Mouse (Mus musculus): ENCODE measurements around the gene Sp7. TPM values are rescaled to one million over a fixed set of nuclear protein-coding genes. Genes with fewer than 3 reads are reported as not detected.

Gene Sp7
- polyA plus RNA-seq, 1 experiment = 0.24 TPM

DNA sequence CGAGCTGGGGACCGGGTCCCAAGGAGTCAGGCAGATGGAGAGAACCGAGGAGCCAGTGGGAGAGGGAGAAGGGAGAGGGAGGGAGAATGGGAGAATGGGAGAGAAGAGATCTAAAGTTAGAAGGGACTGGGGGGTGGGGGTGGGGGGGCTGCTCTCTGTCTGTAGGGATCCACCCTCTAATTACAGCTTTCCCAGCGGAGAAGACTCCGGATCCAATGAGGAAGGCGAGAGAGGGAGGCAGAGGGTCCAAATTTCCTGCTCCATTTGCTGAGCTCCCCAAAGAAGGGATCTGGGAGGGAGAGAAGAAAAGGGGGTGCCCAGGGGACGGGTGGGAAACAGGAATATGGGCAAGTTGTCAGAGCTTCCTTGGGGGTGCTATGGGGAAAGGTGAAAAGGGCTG is 744 bp downstream of the Sp7 start:
- H3ac ChIP-seq (ENCODE audit: control insufficient read depth, insufficient read length) = no peak overlapping the region
- TF ChIP-seq E2F4 (IDR thresholded peaks at IDR 0.05; ENCODE audit: insufficient read depth) (no peak), REST (IDR thresholded peaks at IDR 0.05; ENCODE audit: insufficient read depth, insufficient read length) (no peak), MAX (IDR thresholded peaks at IDR 0.05; ENCODE audit: low read depth) (no peak), USF1 (IDR thresholded peaks at IDR 0.05; ENCODE audit: low read depth) (no peak), MYOG (IDR thresholded peaks at IDR 0.05; ENCODE audit: control insufficient read depth in 1 of 3, insufficient read depth in 1 of 3, insufficient read length in 2 of 3, low read depth in 2 of 3) (no peak), POLR2A (IDR thresholded peaks at IDR 0.05; ENCODE audit: insufficient read length, low read depth) (no peak)
- no peaks in the 10 kb centered on the region for H3K36me3 ChIP-seq (ENCODE audit: control insufficient read depth, insufficient read depth)
- no peaks in the 10 kb centered on the region for H3K27me3 ChIP-seq (ENCODE audit: control insufficient read depth, insufficient read depth, insufficient read length)
- peak overlapping the region; percentile 52 for H3K4me2 ChIP-seq (ENCODE audit: low read depth)
- no peak overlapping the region for H3K4me3 ChIP-seq
- H3K79me2 ChIP-seq (ENCODE audit: control insufficient read depth, insufficient read depth) = no peaks in the 10 kb centered on the region

DNA sequence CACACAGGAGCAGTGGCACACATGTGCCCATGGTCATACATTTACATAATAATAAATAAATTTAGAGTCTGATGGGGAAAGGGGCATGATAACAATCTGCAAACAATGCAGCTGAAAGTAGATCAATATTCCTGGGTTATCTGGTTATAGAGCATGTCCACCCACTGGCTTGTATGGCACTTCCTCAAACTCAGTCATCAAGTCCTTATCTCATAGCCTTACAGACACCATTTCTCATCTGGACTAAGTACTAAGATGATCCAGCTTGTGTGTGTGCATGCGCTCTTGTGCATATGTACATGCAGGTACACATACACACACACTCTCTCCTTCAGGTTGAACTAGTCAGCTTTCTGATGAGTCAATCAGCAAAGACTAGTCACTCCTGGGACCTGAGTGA is 2.3 kb downstream of the Sp7 start:
- no peak overlapping the region for H3K4me2 ChIP-seq (ENCODE audit: low read depth)
- H3K27me3 ChIP-seq (ENCODE audit: control insufficient read depth, insufficient read depth, insufficient read length) = no peaks in the 10 kb centered on the region
- H3K79me2 ChIP-seq (ENCODE audit: control insufficient read depth, insufficient read depth) = no peaks in the 10 kb centered on the region
- H3K36me3 ChIP-seq (ENCODE audit: control insufficient read depth, insufficient read depth) = no peaks in the 10 kb centered on the region
- no peak overlapping the region for H3K4me3 ChIP-seq
- no peak overlapping the region for H3ac ChIP-seq (ENCODE audit: control insufficient read depth, insufficient read length)
- TF ChIP-seq SRF (IDR thresholded peaks at IDR 0.05; ENCODE audit: control insufficient read depth, insufficient read length, low read depth) = no peak
- TF ChIP-seq CEBPB (IDR thresholded peaks at IDR 0.05; ENCODE audit: insufficient read depth, poor library complexity, severe bottlenecking) = no peak
- TF ChIP-seq USF1 (IDR thresholded peaks at IDR 0.05; ENCODE audit: low read depth) = no peak
- no peak for TF ChIP-seq MYOD1 (IDR thresholded peaks at IDR 0.05; ENCODE audit: control insufficient read depth in 1 of 3, insufficient read length in 2 of 3, low read depth in 2 of 3)
- no peak for TF ChIP-seq POLR2A (IDR thresholded peaks at IDR 0.05; ENCODE audit: insufficient read length, low read depth)
- no peak for TF ChIP-seq POLR2AphosphoS2 (IDR thresholded peaks at IDR 0.05; ENCODE audit: insufficient read length, low read depth)
- TF ChIP-seq TCF3 (IDR thresholded peaks at IDR 0.05; ENCODE audit: insufficient read length, low read depth) = no peak
- TF ChIP-seq E2F4 (IDR thresholded peaks at IDR 0.05; ENCODE audit: insufficient read depth) = no peak
- TF ChIP-seq MYOG (IDR thresholded peaks at IDR 0.05; ENCODE audit: control insufficient read depth in 1 of 3, insufficient read depth in 1 of 3, insufficient read length in 2 of 3, low read depth in 2 of 3) = no peak
- no peak for TF ChIP-seq TCF12 (IDR thresholded peaks at IDR 0.05; ENCODE audit: insufficient read depth, poor library complexity, severe bottlenecking)
- no peak for TF ChIP-seq REST (IDR thresholded peaks at IDR 0.05; ENCODE audit: insufficient read depth, insufficient read length)
- TF ChIP-seq MAX (IDR thresholded peaks at IDR 0.05; ENCODE audit: low read depth) = no peak

DNA sequence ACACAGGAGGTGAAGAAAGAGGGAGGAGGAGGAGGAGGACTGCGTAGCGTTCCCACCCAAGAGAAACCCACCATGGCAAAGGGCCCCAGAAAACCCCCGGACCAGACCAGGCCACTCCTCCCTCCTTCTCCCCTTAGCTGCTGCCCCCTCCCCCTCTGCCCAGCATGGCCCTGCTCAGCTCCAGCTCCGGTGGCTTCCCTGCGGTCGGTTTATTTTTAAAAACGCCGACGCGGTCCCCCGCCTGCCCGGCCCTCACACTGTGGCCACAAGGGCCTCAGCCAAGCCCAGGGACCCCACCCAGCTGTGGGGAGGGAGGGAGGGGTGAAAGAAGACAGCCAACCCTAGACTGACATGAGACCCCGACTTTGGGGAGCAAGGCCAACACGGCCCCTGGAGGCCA is 4.3 kb downstream of the Sp7 start:
- Histone ChIP-seq H3K36me3 (ENCODE audit: control insufficient read depth, insufficient read depth) (no peaks in the 10 kb centered on the region), H3K27me3 (ENCODE audit: control insufficient read depth, insufficient read depth, insufficient read length) (no peaks in the 10 kb centered on the region), H3K79me2 (ENCODE audit: control insufficient read depth, insufficient read depth) (no peaks in the 10 kb centered on the region), H3K4me3 (no peak overlapping the region), H3ac (ENCODE audit: control insufficient read depth, insufficient read length) (no peak overlapping the region), H3K4me2 (ENCODE audit: low read depth) (peak overlapping the region; percentile 56)
- TF ChIP-seq MYOG (IDR thresholded peaks at IDR 0.05; ENCODE audit: control insufficient read depth in 1 of 3, insufficient read depth in 1 of 3, insufficient read length in 2 of 3, low read depth in 2 of 3) = no peak
- no peak for TF ChIP-seq TCF12 (IDR thresholded peaks at IDR 0.05; ENCODE audit: insufficient read depth, poor library complexity, severe bottlenecking)
- no peak for TF ChIP-seq MAX (IDR thresholded peaks at IDR 0.05; ENCODE audit: low read depth)
- no peak for TF ChIP-seq E2F4 (IDR thresholded peaks at IDR 0.05; ENCODE audit: insufficient read depth)
- no peak for TF ChIP-seq CEBPB (IDR thresholded peaks at IDR 0.05; ENCODE audit: insufficient read depth, poor library complexity, severe bottlenecking)
- TF ChIP-seq USF1 (IDR thresholded peaks at IDR 0.05; ENCODE audit: low read depth) = no peak
- TF ChIP-seq SRF (IDR thresholded peaks at IDR 0.05; ENCODE audit: control insufficient read depth, insufficient read length, low read depth) = no peak
- no peak for TF ChIP-seq POLR2AphosphoS2 (IDR thresholded peaks at IDR 0.05; ENCODE audit: insufficient read length, low read depth)
- no peak for TF ChIP-seq REST (IDR thresholded peaks at IDR 0.05; ENCODE audit: insufficient read depth, insufficient read length)
- no peak for TF ChIP-seq POLR2A (IDR thresholded peaks at IDR 0.05; ENCODE audit: insufficient read length, low read depth)
- TF ChIP-seq MYOD1 (IDR thresholded peaks at IDR 0.05; ENCODE audit: control insufficient read depth in 1 of 3, insufficient read length in 2 of 3, low read depth in 2 of 3) = no peak
- TF ChIP-seq TCF3 (IDR thresholded peaks at IDR 0.05; ENCODE audit: insufficient read length, low read depth) = no peak

DNA sequence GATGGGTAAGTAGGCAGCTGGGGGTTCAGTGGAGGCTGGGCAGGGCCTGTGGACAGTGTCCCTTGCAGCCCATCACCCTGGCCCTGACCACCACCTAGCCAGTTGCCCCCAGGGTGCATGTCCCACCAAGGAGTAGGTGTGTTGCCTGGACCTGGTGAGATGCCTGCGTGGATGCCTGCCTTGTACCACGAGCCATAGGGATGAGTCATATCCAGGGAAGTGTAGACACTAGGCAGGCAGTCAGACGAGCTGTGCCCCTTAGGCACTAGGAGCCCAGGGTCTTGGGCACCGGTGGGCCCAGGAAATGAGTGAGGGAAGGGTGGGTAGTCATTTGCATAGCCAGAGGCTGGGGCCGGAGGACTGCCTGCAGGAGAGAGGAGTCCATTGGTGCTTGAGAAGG is 8.1 kb downstream of the Sp7 start:
- H3K27me3 ChIP-seq (ENCODE audit: control insufficient read depth, insufficient read depth, insufficient read length) = no peaks in the 10 kb centered on the region
- TF ChIP-seq MYOD1 (IDR thresholded peaks at IDR 0.05; ENCODE audit: control insufficient read depth in 1 of 3, insufficient read length in 2 of 3, low read depth in 2 of 3) (no peak), E2F4 (IDR thresholded peaks at IDR 0.05; ENCODE audit: insufficient read depth) (no peak), TCF3 (IDR thresholded peaks at IDR 0.05; ENCODE audit: insufficient read length, low read depth) (no peak), TCF12 (IDR thresholded peaks at IDR 0.05; ENCODE audit: insufficient read depth, poor library complexity, severe bottlenecking) (no peak), POLR2A (IDR thresholded peaks at IDR 0.05; ENCODE audit: insufficient read length, low read depth) (no peak), USF1 (IDR thresholded peaks at IDR 0.05; ENCODE audit: low read depth) (no peak), CEBPB (IDR thresholded peaks at IDR 0.05; ENCODE audit: insufficient read depth, poor library complexity, severe bottlenecking) (no peak), MAX (IDR thresholded peaks at IDR 0.05; ENCODE audit: low read depth) (no peak), MYOG (IDR thresholded peaks at IDR 0.05; ENCODE audit: control insufficient read depth in 1 of 3, insufficient read depth in 1 of 3, insufficient read length in 2 of 3, low read depth in 2 of 3) (no peak), SRF (IDR thresholded peaks at IDR 0.05; ENCODE audit: control insufficient read depth, insufficient read length, low read depth) (no peak), POLR2AphosphoS2 (IDR thresholded peaks at IDR 0.05; ENCODE audit: insufficient read length, low read depth) (no peak), REST (IDR thresholded peaks at IDR 0.05; ENCODE audit: insufficient read depth, insufficient read length) (no peak)
- H3K4me3 ChIP-seq = no peak overlapping the region

DNA sequence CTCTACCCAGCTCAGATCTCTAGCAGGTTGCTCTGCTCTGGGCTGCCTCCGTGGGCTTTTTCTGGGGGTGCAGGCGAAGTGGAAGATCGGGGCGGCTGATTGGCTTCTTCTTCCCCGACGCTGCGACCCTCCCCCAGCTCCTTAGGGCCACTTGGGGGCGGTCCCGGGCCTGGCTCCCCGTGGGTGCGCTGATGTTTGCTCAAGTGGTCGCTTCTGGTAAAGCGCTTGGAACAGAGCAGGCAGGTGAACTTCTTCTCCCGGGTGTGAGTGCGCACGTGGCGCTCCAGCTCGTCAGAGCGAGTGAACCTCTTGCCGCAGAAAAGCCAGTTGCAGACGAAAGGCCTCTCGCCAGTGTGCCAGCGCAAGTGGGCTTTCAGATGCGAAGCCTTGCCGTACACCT is 8.9 kb downstream of the Sp7 start:
- Histone ChIP-seq H3ac (ENCODE audit: control insufficient read depth, insufficient read length) (no peak overlapping the region), H3K27me3 (ENCODE audit: control insufficient read depth, insufficient read depth, insufficient read length) (no peaks in the 10 kb centered on the region), H3K36me3 (ENCODE audit: control insufficient read depth, insufficient read depth) (no peaks in the 10 kb centered on the region), H3K4me2 (ENCODE audit: low read depth) (no peak overlapping the region), H3K79me2 (ENCODE audit: control insufficient read depth, insufficient read depth) (no peaks in the 10 kb centered on the region), H3K4me3 (no peak overlapping the region)
- TF ChIP-seq MAX (IDR thresholded peaks at IDR 0.05; ENCODE audit: low read depth) = no peak
- TF ChIP-seq MYOD1 (IDR thresholded peaks at IDR 0.05; ENCODE audit: control insufficient read depth in 1 of 3, insufficient read length in 2 of 3, low read depth in 2 of 3) = no peak
- TF ChIP-seq TCF3 (IDR thresholded peaks at IDR 0.05; ENCODE audit: insufficient read length, low read depth) = no peak
- TF ChIP-seq POLR2A (IDR thresholded peaks at IDR 0.05; ENCODE audit: insufficient read length, low read depth) = no peak
- no peak for TF ChIP-seq TCF12 (IDR thresholded peaks at IDR 0.05; ENCODE audit: insufficient read depth, poor library complexity, severe bottlenecking)
- TF ChIP-seq CEBPB (IDR thresholded peaks at IDR 0.05; ENCODE audit: insufficient read depth, poor library complexity, severe bottlenecking) = no peak
- no peak for TF ChIP-seq MYOG (IDR thresholded peaks at IDR 0.05; ENCODE audit: control insufficient read depth in 1 of 3, insufficient read depth in 1 of 3, insufficient read length in 2 of 3, low read depth in 2 of 3)
- TF ChIP-seq SRF (IDR thresholded peaks at IDR 0.05; ENCODE audit: control insufficient read depth, insufficient read length, low read depth) = no peak
- no peak for TF ChIP-seq POLR2AphosphoS2 (IDR thresholded peaks at IDR 0.05; ENCODE audit: insufficient read length, low read depth)

More for the DNA sequence above, 8.1 kb downstream of the Sp7 start:
- H3ac ChIP-seq (ENCODE audit: control insufficient read depth, insufficient read length) = no peak overlapping the region
- no peak overlapping the region for H3K4me2 ChIP-seq (ENCODE audit: low read depth)
- H3K79me2 ChIP-seq (ENCODE audit: control insufficient read depth, insufficient read depth) = no peaks in the 10 kb centered on the region
- no peaks in the 10 kb centered on the region for H3K36me3 ChIP-seq (ENCODE audit: control insufficient read depth, insufficient read depth)

All from myocyte (in vitro differentiated cells).